Mouse (Mus musculus) testis, adult 2 months (tissue): ENCODE measurements around the gene Uchl1. TPM values are rescaled to one million over a fixed set of nuclear protein-coding genes. Genes with fewer than 3 reads are reported as not detected.
A peak's percentile ranks its signal among the peaks of the same experiment; 100 is the strongest.

Experiments used
- H3K27ac ChIP-seq: fragments of 200-500 bp; 2 replicates; pipeline ENCODE4 v1.5.1; 2012; ENCODE audit warnings: low read depth, low read length; ENCODE audit not compliant: control insufficient read depth, insufficient read depth
- H3K27me3 ChIP-seq: fragments of 200-500 bp; 2 replicates; pipeline ENCODE4 v1.6.1; 2012; ENCODE audit warnings: mild to moderate bottlenecking, low read length, moderate library complexity; ENCODE audit not compliant: control insufficient read depth, insufficient read depth
- H3K36me3 ChIP-seq: fragments of 200-500 bp; 2 replicates; pipeline ENCODE4 v1.6.1; 2012; ENCODE audit warnings: mild to moderate bottlenecking, low read length; ENCODE audit not compliant: control insufficient read depth, insufficient read depth
- H3K4me1 ChIP-seq: fragments of 200-500 bp; 2 replicates; pipeline ENCODE4 v1.6.1; 2012; ENCODE audit warnings: low read length; ENCODE audit not compliant: control insufficient read depth, insufficient read depth
- H3K4me3 ChIP-seq: fragments of 200-500 bp; 2 replicates; pipeline ENCODE4 v1.5.1; 2012; ENCODE audit warnings: low read depth, mild to moderate bottlenecking, low read length, moderate library complexity, mixed read lengths; ENCODE audit not compliant: control insufficient read depth
- CTCF ChIP-seq: fragments of 200-500 bp; IDR thresholded peaks from 2 replicates; pipeline ENCODE4 v1.5.1; 2012; ENCODE audit warnings: low read depth, mild to moderate bottlenecking, inconsistent platforms, low read length, moderate library complexity; ENCODE audit not compliant: control insufficient read depth, insufficient read depth, insufficient replicate concordance
- POLR2A ChIP-seq: fragments of 200-500 bp; IDR thresholded peaks from 2 replicates; pipeline ENCODE4 v1.6.1; 2012; ENCODE audit warnings: low read depth, mild to moderate bottlenecking, inconsistent platforms, low read length, moderate library complexity; ENCODE audit not compliant: control insufficient read depth
- polyA plus RNA-seq: library from polyadenylated mRNA; depleted of rRNA; stranded (reverse); fragments of >200 nt; gene quantifications from 2 replicates; pipeline ENCODE4 v1.2.3, GENCODE M21; 2012

Uchl1 gene
- polyA plus RNA-seq, 1 experiment = 98.7 TPM

GRCm38 (mm10) chr5:66710445-66711019 lies 34.6 kb downstream of the Uchl1 start:
- no peak overlapping the region for H3K4me3 ChIP-seq
- H3K27ac ChIP-seq = no peak overlapping the region
- H3K36me3 ChIP-seq = no peaks in the 10 kb centered on the region
- H3K27me3 ChIP-seq = no peaks in the 10 kb centered on the region
- no peaks in the 10 kb centered on the region for H3K4me1 ChIP-seq
- no peak for TF ChIP-seq POLR2A
- TF ChIP-seq CTCF = no peak

DNA sequence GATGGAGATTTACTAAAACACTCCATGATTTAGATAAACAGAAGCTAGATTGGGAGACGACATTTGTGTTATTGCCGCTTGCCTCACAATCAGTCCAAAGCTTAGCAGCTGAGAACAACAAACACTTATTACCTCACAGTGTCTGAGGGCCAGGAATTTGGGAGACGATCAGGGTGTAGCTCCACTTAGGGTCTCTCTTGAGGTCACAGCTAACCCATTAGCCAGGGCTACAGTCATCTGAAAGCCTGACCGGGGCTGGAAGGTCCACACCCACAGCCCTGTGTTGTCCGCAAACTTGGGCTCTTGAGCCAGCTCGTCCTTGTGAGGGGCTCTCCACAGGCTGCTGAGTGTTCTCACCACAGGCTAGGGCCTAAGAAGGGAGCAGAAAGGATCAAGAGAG lies 36.9 kb downstream of the Uchl1 start:
- Histone ChIP-seq H3K4me3 (peak overlapping the region; percentile 20), H3K27me3 (no peaks in the 10 kb centered on the region), H3K4me1 (no peaks in the 10 kb centered on the region), H3K36me3 (no peaks in the 10 kb centered on the region), H3K27ac (no peak overlapping the region)
- TF ChIP-seq CTCF (no peak), POLR2A (peak; percentile 19; the same call in 1 of the 2 replicates)

DNA sequence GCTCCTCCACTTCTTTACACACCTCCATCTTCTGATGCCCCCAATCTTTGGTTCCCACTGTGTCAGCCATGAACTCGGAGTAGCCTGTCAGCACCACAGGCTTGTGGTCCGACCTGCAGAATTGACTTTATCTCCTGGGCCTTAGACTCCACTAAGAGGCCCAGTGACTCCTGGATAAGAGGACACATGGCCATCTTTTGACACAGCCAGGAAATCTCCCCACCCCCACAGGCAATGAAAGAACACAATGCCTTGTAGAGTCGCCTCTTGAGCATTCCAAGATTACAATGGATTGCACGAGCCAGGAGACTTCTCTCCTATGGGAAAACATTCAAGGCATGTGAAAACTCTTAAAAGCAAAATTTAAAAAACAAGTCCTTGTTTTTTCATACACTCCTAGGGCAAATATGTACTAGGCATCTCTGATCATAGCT lies 39.6 kb downstream of the Uchl1 start:
- TF ChIP-seq POLR2A (no peak), CTCF (no peak)

GRCm38 (mm10) chr5:66717931-66718330 lies 42.0 kb downstream of the Uchl1 start:
- Histone ChIP-seq H3K27me3 (no peaks in the 10 kb centered on the region), H3K4me3 (no peak overlapping the region), H3K4me1 (peaks cover 4% of the 10 kb centered on the region), H3K36me3 (no peaks in the 10 kb centered on the region), H3K27ac (no peak overlapping the region)
- TF ChIP-seq CTCF = no peak
- TF ChIP-seq POLR2A = no peak

More for the DNA sequence above, 39.6 kb downstream of the Uchl1 start:
- Histone ChIP-seq H3K36me3 (no peaks in the 10 kb centered on the region), H3K4me3 (no peak overlapping the region), H3K27me3 (no peaks in the 10 kb centered on the region), H3K27ac (no peak overlapping the region), H3K4me1 (peaks cover 4% of the 10 kb centered on the region)

- Histone ChIP-seq H3K27ac (no peak overlapping the region), H3K36me3 (no peaks in the 10 kb centered on the region), H3K4me3 (no peak overlapping the region), H3K27me3 (no peaks in the 10 kb centered on the region), H3K4me1 (peaks cover 4% of the 10 kb centered on the region)
- TF ChIP-seq CTCF (no peak), POLR2A (no peak)
Observed at GRCm38 (mm10) chr5:66718413-66718812, 42.5 kb downstream of the Uchl1 start.

DNA sequence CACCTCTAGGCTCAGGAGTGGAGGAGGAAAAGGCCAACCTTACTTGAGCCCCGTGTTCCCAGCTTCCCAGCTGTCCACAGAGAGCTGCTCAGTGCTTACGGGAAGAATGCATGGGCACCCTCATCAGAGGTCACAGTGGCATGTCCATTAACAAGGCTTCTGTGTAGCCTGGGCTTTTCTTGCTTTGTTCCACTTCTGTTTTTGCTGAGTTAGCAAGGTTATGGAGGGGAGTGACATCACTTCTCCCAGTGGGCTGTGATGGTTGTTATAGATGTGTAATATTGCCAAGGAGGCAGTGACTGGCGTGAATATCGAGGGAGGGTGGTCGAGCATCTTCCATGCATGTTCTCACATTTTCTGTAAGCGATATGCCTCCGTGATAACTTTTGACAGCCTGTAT lies 43.0 kb downstream of the Uchl1 start:
- TF ChIP-seq CTCF (no peak), POLR2A (no peak)
- no peak overlapping the region for H3K4me3 ChIP-seq
- no peaks in the 10 kb centered on the region for H3K27me3 ChIP-seq
- H3K36me3 ChIP-seq = no peaks in the 10 kb centered on the region
- H3K27ac ChIP-seq = no peak overlapping the region
- peaks cover 4% of the 10 kb centered on the region for H3K4me1 ChIP-seq

DNA sequence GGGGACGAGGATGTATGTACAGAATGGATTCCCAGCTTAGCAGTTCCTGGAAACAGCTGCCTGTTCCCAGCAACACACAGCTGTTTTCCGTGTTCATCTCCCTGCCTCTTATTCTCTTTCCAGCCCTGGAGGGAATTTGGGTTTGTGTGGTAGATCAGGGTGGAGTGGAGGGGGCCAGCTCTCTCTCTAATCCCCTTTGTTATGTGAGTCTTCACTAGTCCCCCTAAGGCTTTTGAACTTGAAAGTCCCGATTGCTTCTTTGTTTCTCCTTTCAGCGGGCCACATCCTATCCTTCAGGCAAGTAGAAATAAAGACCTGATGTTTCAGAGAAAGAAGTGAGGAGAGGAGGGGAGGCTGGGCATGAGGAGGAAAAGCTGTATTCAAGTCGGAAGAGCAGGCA lies 45.0 kb downstream of the Uchl1 start:
- no peaks in the 10 kb centered on the region for H3K27me3 ChIP-seq
- no peaks in the 10 kb centered on the region for H3K36me3 ChIP-seq
- H3K27ac ChIP-seq = no peak overlapping the region
- peaks cover 4% of the 10 kb centered on the region for H3K4me1 ChIP-seq
- no peak overlapping the region for H3K4me3 ChIP-seq
- TF ChIP-seq CTCF = no peak
- no peak for TF ChIP-seq POLR2A

- no peak overlapping the region for H3K27ac ChIP-seq
- no peak overlapping the region for H3K4me3 ChIP-seq
- peaks cover 4% of the 10 kb centered on the region for H3K4me1 ChIP-seq
- no peaks in the 10 kb centered on the region for H3K36me3 ChIP-seq
- H3K27me3 ChIP-seq = no peaks in the 10 kb centered on the region
- TF ChIP-seq POLR2A (no peak), CTCF (no peak)
Observed at GRCm38 (mm10) chr5:66722586-66722985, 46.7 kb downstream of the Uchl1 start.
